Mouse (Mus musculus) MEL (cell line): ENCODE data around the gene Slc7a11. TPM values are rescaled to one million over a fixed set of nuclear protein-coding genes. Genes with fewer than 3 reads are reported as not detected.
"Not testable (repeated sequence)": the region's sequence is repeated elsewhere in the genome, so short reads cannot be mapped to it uniquely, and the experiment has no call there.

Experiments used
- DNase-seq: peaks from one replicate; pipeline ENCODE4 v3.0.0; 2011; ENCODE audit warnings: low read depth, low spot score
- H3K27ac ChIP-seq: 2 replicates; pipeline ENCODE4 v1.5.1; 2012; ENCODE audit warnings: low read depth, mild to moderate bottlenecking, control low read depth, low read length, moderate library complexity; ENCODE audit not compliant: control insufficient read depth
- H3K27me3 ChIP-seq, 2 experiments: fragments of 150-350 bp in 1 of 2; sonication (generic) in 1 of 2; 2 replicates each; pipeline ENCODE4 v1.6.1; 2012; ENCODE audit warnings: low read length in 2 of 2, mild to moderate bottlenecking in 2 of 2, improper control_type of control experiment in 1 of 2, moderate library complexity in 1 of 2; ENCODE audit not compliant: insufficient read depth in 2 of 2, control insufficient read depth in 1 of 2
- H3K36me3 ChIP-seq, 2 experiments: 2 replicates each; pipeline ENCODE4 v1.6.1; 2012 to 2014; ENCODE audit warnings: low read length in 2 of 2, improper control_type of control experiment in 1 of 2, inconsistent platforms in 1 of 2, mild to moderate bottlenecking in 1 of 2; ENCODE audit not compliant: insufficient read depth in 2 of 2, control insufficient read depth in 1 of 2
- H3K4me1 ChIP-seq, 2 experiments: fragments of 150-350 bp in 1 of 2; sonication (generic) in 1 of 2; 2 replicates each; pipeline ENCODE4 v1.6.1; 2012; ENCODE audit warnings: low read length in 2 of 2, improper control_type of control experiment in 1 of 2, mild to moderate bottlenecking in 1 of 2; ENCODE audit not compliant: insufficient read depth in 2 of 2, control insufficient read depth in 1 of 2
- H3K4me3 ChIP-seq, 2 experiments: fragments of 150-350 bp in 1 of 2; sonication (generic) in 1 of 2; 2 replicates each; pipeline ENCODE4 v1.5.1; 2012; ENCODE audit warnings: low read depth in 2 of 2, low read length in 2 of 2, mild to moderate bottlenecking in 2 of 2, moderate library complexity in 2 of 2, control low read depth in 1 of 2, improper control_type of control experiment in 1 of 2; ENCODE audit not compliant: control insufficient read depth in 1 of 2, insufficient read depth in 1 of 2
- H3K79me2 ChIP-seq: 2 replicates; pipeline ENCODE4 v1.6.1; 2012; ENCODE audit warnings: mild to moderate bottlenecking, low read length, moderate library complexity; ENCODE audit not compliant: control insufficient read depth, poor library complexity, insufficient read depth
- H3K9ac ChIP-seq: 2 replicates; pipeline ENCODE4 v1.6.1; 2012; ENCODE audit warnings: low read depth, mild to moderate bottlenecking, control low read depth, low read length, moderate library complexity; ENCODE audit not compliant: control insufficient read depth, poor library complexity, severe bottlenecking
- H3K9me3 ChIP-seq: fragments of 150-350 bp; sonication (generic); replicated peaks from 2 replicates; pipeline ENCODE4 v1.6.1; 2012; ENCODE audit warnings: mild to moderate bottlenecking, low read length, improper control_type of control experiment, moderate library complexity; ENCODE audit not compliant: insufficient read depth
- CHD1 ChIP-seq: IDR thresholded peaks from 2 replicates; pipeline ENCODE4 v1.6.1; 2012; ENCODE audit warnings: low read depth, mild to moderate bottlenecking, inconsistent platforms, low read length, improper control_type of control experiment
- CTCF ChIP-seq, 3 experiments: IDR thresholded peaks in 2 of 3; conservative IDR thresholded peaks in 1 of 3; 2 replicates each; pipeline ENCODE4 v1.5.1; 2011 to 2012; ENCODE audit warnings: low read length in 3 of 3, low read depth in 2 of 3, mild to moderate bottlenecking in 2 of 3, improper control_type of control experiment in 1 of 3, inconsistent platforms in 1 of 3, mixed read lengths in 1 of 3, moderate library complexity in 1 of 3; ENCODE audit not compliant: control insufficient read depth in 1 of 3, insufficient read depth in 1 of 3, poor library complexity in 1 of 3, severe bottlenecking in 1 of 3
- EP300 ChIP-seq, 2 experiments: IDR thresholded peaks; 2 replicates each; pipeline ENCODE4 v1.6.1; 2011; ENCODE audit warnings: improper control_type of control experiment in 2 of 2, low read length in 2 of 2, low read depth in 1 of 2, mild to moderate bottlenecking in 1 of 2
- ETS1 ChIP-seq: IDR thresholded peaks from 2 replicates; pipeline ENCODE4 v1.6.1; 2012; ENCODE audit warnings: low read depth, mild to moderate bottlenecking, inconsistent platforms, low read length, improper control_type of control experiment, moderate library complexity
- GABPA ChIP-seq: IDR thresholded peaks from 2 replicates; pipeline ENCODE4 v1.6.1; 2012; ENCODE audit warnings: low read depth, mild to moderate bottlenecking, inconsistent platforms, low read length, improper control_type of control experiment, moderate library complexity
- MEF2A ChIP-seq: IDR thresholded peaks from 2 replicates; pipeline ENCODE4 v1.6.1; 2014; ENCODE audit warnings: low read depth, mild to moderate bottlenecking, inconsistent platforms, low read length, improper control_type of control experiment; ENCODE audit not compliant: poor library complexity, insufficient replicate concordance, severe bottlenecking; ENCODE audit errors: extremely low read depth
- MXI1 ChIP-seq: IDR thresholded peaks from 2 replicates; pipeline ENCODE4 v1.6.1; 2011; ENCODE audit warnings: mild to moderate bottlenecking, low read depth, low read length, improper control_type of control experiment
- MYB ChIP-seq: IDR thresholded peaks from 2 replicates; pipeline ENCODE4 v1.6.1; 2011; ENCODE audit warnings: mild to moderate bottlenecking, low read depth, low read length, improper control_type of control experiment
- MYC ChIP-seq: IDR thresholded peaks from 2 replicates; pipeline ENCODE4 v1.6.1; 2011; ENCODE audit warnings: low read depth, mild to moderate bottlenecking, low read length, improper control_type of control experiment, moderate library complexity
- NRF1 ChIP-seq: IDR thresholded peaks from 2 replicates; pipeline ENCODE4 v1.6.1; 2014; ENCODE audit warnings: low read depth, mild to moderate bottlenecking, inconsistent platforms, low read length, improper control_type of control experiment, moderate library complexity; ENCODE audit not compliant: poor library complexity, insufficient read depth, severe bottlenecking
- SMC3 ChIP-seq: IDR thresholded peaks from 2 replicates; pipeline ENCODE4 v1.6.1; 2011; ENCODE audit warnings: low read depth, low read length, improper control_type of control experiment
- TCF12 ChIP-seq: IDR thresholded peaks from 2 replicates; pipeline ENCODE4 v1.6.1; 2014; ENCODE audit warnings: low read depth, mild to moderate bottlenecking, inconsistent platforms, low read length, improper control_type of control experiment, moderate library complexity
- UBTF ChIP-seq: IDR thresholded peaks from 2 replicates; pipeline ENCODE4 v1.6.1; 2012; ENCODE audit warnings: low read depth, mild to moderate bottlenecking, inconsistent platforms, low read length, improper control_type of control experiment, moderate library complexity, borderline replicate concordance; ENCODE audit not compliant: insufficient read depth
- USF1 ChIP-seq: IDR thresholded peaks from 2 replicates; pipeline ENCODE4 v1.6.1; 2014; ENCODE audit warnings: low read depth, mild to moderate bottlenecking, inconsistent platforms, low read length, improper control_type of control experiment, moderate library complexity
- USF2 ChIP-seq, 2 experiments: IDR thresholded peaks; 2 replicates each; pipeline ENCODE4 v1.6.1; 2011 to 2012; ENCODE audit warnings: improper control_type of control experiment in 2 of 2, low read length in 2 of 2, borderline replicate concordance in 1 of 2, inconsistent platforms in 1 of 2, low read depth in 1 of 2, mild to moderate bottlenecking in 1 of 2; ENCODE audit not compliant: insufficient read depth in 1 of 2
- ZC3H11A ChIP-seq: IDR thresholded peaks from 2 replicates; pipeline ENCODE4 v1.6.1; 2012; ENCODE audit warnings: low read depth, mild to moderate bottlenecking, inconsistent platforms, low read length, improper control_type of control experiment
- ZMIZ1 ChIP-seq: IDR thresholded peaks from 2 replicates; pipeline ENCODE4 v1.6.1; 2012; ENCODE audit warnings: low read depth, mild to moderate bottlenecking, inconsistent platforms, low read length, improper control_type of control experiment, moderate library complexity
- ZNF384 ChIP-seq: IDR thresholded peaks from 2 replicates; pipeline ENCODE4 v1.6.1; 2012; ENCODE audit warnings: low read depth, mild to moderate bottlenecking, inconsistent platforms, low read length, improper control_type of control experiment
- polyA plus RNA-seq, 2 experiments: library from polyadenylated mRNA; stranded (reverse) in 1 of 2; unstranded in 1 of 2; fragments of >175 nt in 1 of 2; fragments of >200 nt in 1 of 2; gene quantifications; 2 replicates each; pipeline versions ENCODE4 v1.2.1 to v1.2.4; 2012; ENCODE audit warnings: low replicate concordance in 2 of 2, low read depth in 1 of 2; ENCODE audit not compliant: insufficient read length in 2 of 2, insufficient read depth in 1 of 2, missing spikeins in 1 of 2
- total RNA-seq: library from RNA; depleted of rRNA; stranded (reverse); fragments of 300-350 nt; gene quantifications from 2 replicates; pipeline ENCODE4 v1.2.3, GENCODE M21; 2012

The Slc7a11 gene
- total and polyA plus RNA-seq, 3 experiments, result 0.69 to 3.3 TPM; not detected in 1

DNA sequence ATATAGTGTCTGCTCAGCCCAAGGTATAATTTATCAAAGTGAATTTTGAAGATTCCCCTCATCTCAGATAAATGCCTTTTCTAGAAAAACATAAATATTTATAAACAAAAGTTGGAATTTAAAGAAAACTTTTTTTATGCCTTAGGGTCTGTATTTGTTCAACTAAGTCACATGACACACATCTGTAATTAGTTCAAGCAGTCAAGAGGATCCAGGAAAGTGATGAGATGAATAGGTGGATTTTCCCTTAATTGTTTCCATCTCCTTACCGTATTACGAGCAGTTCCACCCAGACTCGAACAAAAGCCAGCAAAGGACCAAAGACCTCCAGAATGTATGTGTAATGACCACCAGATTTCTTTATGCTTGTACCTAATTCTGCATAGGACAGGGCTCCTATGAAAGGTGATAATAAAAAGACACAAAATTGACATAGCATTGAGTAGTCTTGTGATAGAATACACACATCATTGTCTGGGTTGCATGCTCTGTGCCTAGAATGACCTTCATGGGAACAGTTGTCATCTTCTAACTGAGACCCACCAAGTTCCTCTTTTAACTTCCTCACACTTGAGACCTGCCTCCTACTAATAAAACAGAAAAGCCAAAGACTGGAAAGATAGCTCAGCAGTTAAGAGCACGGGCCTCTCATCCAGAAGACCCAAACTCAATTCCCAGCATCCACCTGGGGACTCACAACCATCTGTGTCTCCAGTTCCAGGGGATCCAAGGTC lies 4.7 kb downstream of the Slc7a11 start:
- Histone ChIP-seq H3K9ac (peak overlapping the region; percentile 50; the same call in 1 of the 2 replicates), H3K79me2 (no peaks in the 10 kb centered on the region; the same call in 1 of the 2 replicates), H3K4me1 (peaks cover 8 to 15% of the 10 kb centered on the region in 2 experiments), H3K27me3 (no peaks in the 10 kb centered on the region), H3K4me3 (no peak overlapping the region), H3K27ac (peak overlapping the region; percentile 73), H3K36me3 (peaks cover 0 to 25% of the 10 kb centered on the region in 2 experiments; a peak in 2 of 4 replicates), H3K9me3 (no peaks in the 10 kb centered on the region)
- TF ChIP-seq EP300 (IDR thresholded peaks at IDR 0.05; ENCODE audit: low read depth in 1 of 2, low read length in 2 of 2) (peak; percentile 44 to 81; a peak in 3 of 4 replicates), MXI1 (0 out of 2 replicates have a peak, but pooled peaks have one; percentile 22), ZMIZ1 (no peak), ETS1 (peak; percentile 74), SMC3 (no peak), ZNF384 (peak; percentile 12; the same call in 1 of the 2 replicates), USF1 (peak; percentile 30; the same call in 1 of the 2 replicates), USF2 (IDR thresholded peaks at IDR 0.05; ENCODE audit: borderline replicate concordance in 1 of 2, insufficient read depth in 1 of 2, low read depth in 1 of 2, low read length in 2 of 2) (no peak), MYC (0 out of 2 replicates have a peak, but pooled peaks have one; percentile 34), UBTF (no peak), MYB (no peak), CTCF (IDR thresholded peaks at IDR 0.05 in 2 of 3, conservative IDR thresholded peaks at IDR 0.05 in 1 of 3; ENCODE audit: control insufficient read depth in 1 of 3, insufficient read depth in 1 of 3, low read depth in 2 of 3, low read length in 3 of 3, poor library complexity in 1 of 3, severe bottlenecking in 1 of 3) (no peak), CHD1 (no peak), NRF1 (no peak), TCF12 (peak; percentile 39; the same call in 1 of the 2 replicates), ZC3H11A (no peak), MEF2A (no peak), GABPA (no peak)
- peak; percentile 83 for DNase-seq

DNA sequence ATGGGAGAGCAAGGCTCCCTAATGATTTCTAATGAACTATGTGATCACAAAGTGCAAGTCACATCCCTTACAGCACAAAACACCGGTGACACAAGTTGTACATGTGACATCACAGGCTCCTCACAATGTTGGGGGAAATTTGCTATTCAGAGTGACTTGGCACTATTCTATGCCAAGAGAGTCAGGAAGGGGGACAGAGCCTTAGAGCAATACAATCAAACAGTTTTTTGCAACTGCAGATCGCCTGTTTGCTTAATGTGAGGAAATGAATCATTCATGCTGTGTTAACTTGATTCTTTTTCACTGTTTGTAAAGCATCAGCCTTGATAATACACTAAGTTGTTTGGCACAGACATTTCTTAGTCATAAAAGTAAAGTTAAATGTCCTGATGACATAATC lies 5.3 kb downstream of the Slc7a11 start:
- H3K27me3 ChIP-seq, H3K79me2 ChIP-seq, H3K9me3 ChIP-seq, H3K4me3 ChIP-seq, H3K27ac ChIP-seq, H3K9ac ChIP-seq: not testable (repeated sequence)
- Histone ChIP-seq H3K36me3 (peaks cover 0 to 25% of the 10 kb centered on the region in 2 experiments; a peak in 2 of 4 replicates), H3K4me1 (peaks cover 8 to 15% of the 10 kb centered on the region in 2 experiments)
- TF ChIP-seq ETS1 (peak; percentile 66), GABPA (0 out of 2 replicates have a peak, but pooled peaks have one; percentile 49), EP300 (IDR thresholded peaks at IDR 0.05; ENCODE audit: low read depth in 1 of 2, low read length in 2 of 2) (peak; percentile 16 to 33; a peak in 1 of 4 replicates)
- peak; percentile 60 for DNase-seq

DNA sequence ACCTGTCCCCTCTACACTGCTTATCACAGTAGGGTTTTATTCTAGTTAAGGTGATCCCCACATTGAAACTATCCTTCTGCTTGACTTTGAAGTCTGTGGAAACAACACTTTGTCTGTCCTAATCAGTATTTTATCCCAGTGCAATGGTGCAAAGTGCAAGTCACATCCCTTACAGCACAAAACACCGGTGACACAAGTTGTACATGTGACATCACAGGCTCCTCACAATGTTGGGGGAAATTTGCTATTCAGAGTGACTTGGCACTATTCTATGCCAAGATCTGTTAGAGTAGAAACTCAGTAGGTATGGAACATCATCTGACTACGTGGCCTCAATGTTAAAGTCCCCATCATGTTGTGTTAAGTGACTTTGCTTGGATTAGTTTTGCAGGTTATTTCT lies 7.0 kb downstream of the Slc7a11 start:
- not testable (repeated sequence) for H3K9me3 ChIP-seq, H3K9ac ChIP-seq, H3K4me3 ChIP-seq, H3K27ac ChIP-seq, H3K79me2 ChIP-seq, H3K27me3 ChIP-seq, DNase-seq
- Histone ChIP-seq H3K36me3 (peaks cover 0 to 22% of the 10 kb centered on the region in 2 experiments; a peak in 2 of 4 replicates), H3K4me1 (peaks cover 8 to 18% of the 10 kb centered on the region in 2 experiments)
